Mouse (Mus musculus) liver, embryonic 15.5 days (tissue): Measurements from ENCODE around the gene Ttbk2. TPM values are rescaled to one million over a fixed set of nuclear protein-coding genes. Genes with fewer than 3 reads are reported as not detected.

ENCODE experiments used
- ATAC-seq: fragments of 200-750 bp; cut with Nextera tagmentation; 2 replicates; pipeline ENCODE4 v1.8.0; 2017; ENCODE audit warnings: moderate number of reproducible peaks, mild to moderate bottlenecking, moderate library complexity; ENCODE audit not compliant: insufficient read depth
- H3K27ac ChIP-seq: fragments of 300-500 bp; sonication (generic); replicated peaks from 2 replicates; pipeline ENCODE4 v1.5.1; 2015; ENCODE audit warnings: mild to moderate bottlenecking, inconsistent platforms
- H3K27me3 ChIP-seq: fragments of 300-500 bp; sonication (generic); 2 replicates; pipeline ENCODE4 v1.6.1; 2015; ENCODE audit warnings: mild to moderate bottlenecking, inconsistent platforms
- H3K36me3 ChIP-seq: fragments of 300-500 bp; sonication (generic); replicated peaks from 2 replicates; pipeline ENCODE4 v1.6.1; 2015; ENCODE audit warnings: moderate library complexity, mild to moderate bottlenecking, inconsistent platforms
- H3K4me1 ChIP-seq: fragments of 300-500 bp; sonication (generic); replicated peaks from 2 replicates; pipeline ENCODE4 v1.6.1; 2015; ENCODE audit warnings: inconsistent platforms
- H3K4me2 ChIP-seq: fragments of 300-500 bp; sonication (generic); 2 replicates; pipeline ENCODE4 v1.6.1; 2015; ENCODE audit warnings: moderate library complexity, mild to moderate bottlenecking, inconsistent platforms
- H3K4me3 ChIP-seq: fragments of 300-500 bp; sonication (generic); replicated peaks from 2 replicates; pipeline ENCODE4 v1.5.1; 2015; ENCODE audit warnings: mild to moderate bottlenecking, inconsistent platforms
- H3K9ac ChIP-seq: fragments of 300-500 bp; sonication (generic); 2 replicates; pipeline ENCODE4 v1.6.1; 2015; ENCODE audit warnings: moderate library complexity, mild to moderate bottlenecking, inconsistent platforms
- H3K9me3 ChIP-seq: fragments of 300-500 bp; sonication (generic); replicated peaks from 2 replicates; pipeline ENCODE4 v1.6.1; 2016; ENCODE audit warnings: inconsistent platforms
- WGBS: fragments of 180-500 bp; shearing (Covaris S2); methylation state at CpG from one replicate; pipeline ENCODE4 v1.1.7; 2015; ENCODE audit warnings: mixed read lengths; ENCODE audit not compliant: insufficient replicate concordance; 5-methylcytosine and 5-hydroxymethylcytosine counted together
- polyA plus RNA-seq: library from polyadenylated mRNA; unstranded; fragments of >200 nt; fragmentation: Nextera tagmentation; extraction: Ambion mirVana; gene quantifications from 2 replicates; pipeline ENCODE4 v1.2.1, GENCODE M21; 2015

The Ttbk2 gene
- polyA plus RNA-seq, 1 experiment from 2014 or later, result 0.69 TPM

DNA sequence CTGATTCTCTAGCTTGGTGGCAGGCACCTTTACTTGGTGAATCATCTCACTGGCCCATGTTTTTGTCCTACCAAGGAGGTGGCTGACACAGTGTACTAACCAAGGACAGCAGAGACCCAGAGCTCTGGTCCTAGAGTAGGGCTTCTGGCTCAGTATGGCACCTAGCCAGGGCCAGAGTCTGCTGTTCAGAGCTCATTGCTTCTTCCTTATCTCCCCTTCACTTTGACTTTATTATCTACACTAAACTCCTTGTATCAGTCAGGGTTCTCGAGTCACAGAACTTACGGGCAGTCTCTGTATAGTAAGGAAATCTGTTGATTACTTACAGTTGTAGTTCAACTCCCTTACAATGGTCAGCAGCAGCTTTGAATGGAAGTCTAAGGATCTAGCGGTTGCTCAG, 139.5 kb downstream of the Ttbk2 start:
- Histone ChIP-seq H3K4me1 (peaks cover 10% of the 10 kb centered on the region; the same call in 1 of the 2 replicates), H3K4me2 (no peak overlapping the region), H3K4me3 (no peak overlapping the region), H3K27ac (no peak overlapping the region), H3K9ac (no peak overlapping the region), H3K9me3 (no peaks in the 10 kb centered on the region), H3K36me3 (peaks cover 36% of the 10 kb centered on the region), H3K27me3 (no peaks in the 10 kb centered on the region)
- WGBS, result 38% methylated on average over 3 of the region's 3 CpGs
- no peak for ATAC-seq

GRCm38 (mm10) chr2:120710154-120710553, 140.2 kb downstream of the Ttbk2 start:
- H3K9ac ChIP-seq, result no peak overlapping the region
- H3K4me2 ChIP-seq, result no peak overlapping the region
- WGBS, result 20% methylated on average over 3 of the region's 3 CpGs
- H3K27me3 ChIP-seq, result no peaks in the 10 kb centered on the region
- H3K27ac ChIP-seq, result no peak overlapping the region
- no peak for ATAC-seq
- peaks cover 31% of the 10 kb centered on the region for H3K36me3 ChIP-seq
- peaks cover 10% of the 10 kb centered on the region; the same call in 1 of the 2 replicates for H3K4me1 ChIP-seq
- no peak overlapping the region for H3K4me3 ChIP-seq
- H3K9me3 ChIP-seq, result no peaks in the 10 kb centered on the region

GRCm38 (mm10) chr2:120707041-120707440, 143.4 kb downstream of the Ttbk2 start:
- no peak for ATAC-seq
- Histone ChIP-seq H3K4me1 (peaks cover 10% of the 10 kb centered on the region; the same call in 1 of the 2 replicates), H3K36me3 (no peaks in the 10 kb centered on the region; the same call in 1 of the 2 replicates), H3K4me2 (no peak overlapping the region), H3K4me3 (no peak overlapping the region), H3K27ac (no peak overlapping the region), H3K9me3 (no peaks in the 10 kb centered on the region), H3K27me3 (no peaks in the 10 kb centered on the region), H3K9ac (no peak overlapping the region)

DNA sequence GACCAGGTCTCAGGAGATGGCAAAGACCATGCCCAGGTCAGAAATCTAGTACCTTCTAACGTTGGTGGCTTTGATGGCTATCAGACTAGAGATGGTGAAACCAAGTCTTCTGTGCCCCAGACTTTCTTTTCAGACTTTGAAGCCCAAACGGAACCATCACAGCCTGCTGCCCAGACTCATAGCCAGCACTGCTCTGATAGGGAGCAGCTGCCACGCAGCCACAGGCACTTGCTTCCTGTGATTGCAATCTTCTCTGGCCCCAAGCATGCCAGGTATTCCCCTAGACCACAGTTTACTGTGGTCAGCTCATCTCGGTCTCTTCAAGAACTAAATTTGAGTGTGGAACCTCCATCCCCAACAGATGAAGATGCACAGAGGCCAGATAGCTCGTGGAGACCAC, 147.7 kb downstream of the Ttbk2 start:
- Histone ChIP-seq H3K9me3 (no peaks in the 10 kb centered on the region), H3K36me3 (no peaks in the 10 kb centered on the region), H3K27ac (no peak overlapping the region), H3K4me2 (no peak overlapping the region), H3K9ac (no peak overlapping the region), H3K4me1 (peaks cover 19% of the 10 kb centered on the region), H3K4me3 (no peak overlapping the region), H3K27me3 (no peaks in the 10 kb centered on the region)
- 29% methylated on average over 5 of the region's 5 CpGs for WGBS
- no peak for ATAC-seq

DNA sequence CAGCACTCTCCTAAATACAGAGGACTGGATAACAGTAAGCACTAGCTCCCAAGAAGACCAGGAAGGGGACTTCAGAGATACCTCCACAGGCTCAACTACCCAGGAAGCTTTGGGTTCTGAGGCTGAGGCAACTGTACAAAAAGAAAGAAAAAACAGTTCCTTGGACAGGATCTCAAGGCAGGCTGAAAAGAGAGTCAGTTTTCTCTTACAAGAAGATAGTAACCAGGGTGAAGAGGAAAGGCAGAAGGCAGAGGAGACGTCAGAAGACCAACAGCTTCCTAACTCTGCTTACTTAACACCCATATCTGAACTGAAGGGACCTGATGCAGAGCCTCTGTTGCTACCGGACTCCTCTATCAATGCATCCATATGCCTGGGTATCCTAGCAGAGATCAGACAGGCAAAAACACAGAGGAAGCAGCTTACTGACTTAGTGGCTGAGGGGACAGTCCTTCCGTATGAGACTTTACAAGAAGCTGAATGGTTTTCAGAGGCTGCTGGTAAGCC, 150.0 kb downstream of the Ttbk2 start:
- WGBS, result 26% methylated on average over 3 of the region's 3 CpGs
- no peak overlapping the region for H3K9ac ChIP-seq
- peaks cover 28% of the 10 kb centered on the region for H3K4me1 ChIP-seq
- no peak overlapping the region for H3K4me3 ChIP-seq
- no peak overlapping the region for H3K4me2 ChIP-seq
- H3K36me3 ChIP-seq, result no peaks in the 10 kb centered on the region
- no peak overlapping the region for H3K27ac ChIP-seq
- no peak for ATAC-seq
- H3K9me3 ChIP-seq, result no peaks in the 10 kb centered on the region
- no peaks in the 10 kb centered on the region for H3K27me3 ChIP-seq

- ATAC-seq, result peak; percentile 86
- H3K9ac ChIP-seq, result no peak overlapping the region
- no peaks in the 10 kb centered on the region for H3K36me3 ChIP-seq
- H3K9me3 ChIP-seq, result no peaks in the 10 kb centered on the region
- H3K27me3 ChIP-seq, result no peaks in the 10 kb centered on the region
- H3K27ac ChIP-seq, result peak overlapping the region; percentile 56
- H3K4me3 ChIP-seq, result no peak overlapping the region
- H3K4me1 ChIP-seq, result peaks cover 28% of the 10 kb centered on the region
- 26% methylated on average over 5 of the region's 5 CpGs for WGBS
- H3K4me2 ChIP-seq, result peak overlapping the region; percentile 43
Measured at GRCm38 (mm10) chr2:120697767-120698166, 152.6 kb downstream of the Ttbk2 start.

Other genes with a start within 250 kb of the Ttbk2 start
- gene Haus2, start 241.2 kb downstream of the Ttbk2 start, polyA plus RNA-seq, result 10.4 and 10.8 TPM in 2 replicates
- gene Lrrc57, start 241.1 kb downstream of the Ttbk2 start, polyA plus RNA-seq, result 10.9 and 11.8 TPM in 2 replicates
- gene Stard9, start 221.5 kb downstream of the Ttbk2 start, polyA plus RNA-seq, result 0.99 and 1.0 TPM in 2 replicates
- 3.2 and 4.7 TPM in 2 replicates for gene Cdan1, start 476 bp downstream of the Ttbk2 start, polyA plus RNA-seq
- gene Ubr1, start 120.1 kb upstream of the Ttbk2 start, polyA plus RNA-seq, result 10.8 and 11.9 TPM in 2 replicates
- gene Tmem62, start 126.4 kb upstream of the Ttbk2 start, polyA plus RNA-seq, result 2.2 and 2.6 TPM in 2 replicates
- 51.1 and 52.6 TPM in 2 replicates for gene Ccndbp1, start 157.8 kb upstream of the Ttbk2 start, polyA plus RNA-seq
- 161 and 174 TPM in 2 replicates for gene Epb42, start 186.5 kb upstream of the Ttbk2 start, polyA plus RNA-seq
- not detected in 2 replicates for gene Tgm5, start 235.2 kb upstream of the Ttbk2 start, polyA plus RNA-seq